Mouse (Mus musculus): ENCODE data around the gene Gpr108.
A peak's percentile ranks its signal among the peaks of the same experiment; 100 is the strongest.
"Not testable (repeated sequence)": the region's sequence is repeated elsewhere in the genome, so short reads cannot be mapped to it uniquely, and the experiment has no call there.

Gene Gpr108

GRCm38 (mm10) chr17:57248201-57248699 is at the start of gene Gpr108:
Gene Gpr108, minus strand, starts transcription at chr17:57248446.
- peak; percentile 81 to 90 for DNase-seq

- no peak for DNase-seq
Observed at GRCm38 (mm10) chr17:57297040-57297439, 48.8 kb upstream of the Gpr108 start.

DNA sequence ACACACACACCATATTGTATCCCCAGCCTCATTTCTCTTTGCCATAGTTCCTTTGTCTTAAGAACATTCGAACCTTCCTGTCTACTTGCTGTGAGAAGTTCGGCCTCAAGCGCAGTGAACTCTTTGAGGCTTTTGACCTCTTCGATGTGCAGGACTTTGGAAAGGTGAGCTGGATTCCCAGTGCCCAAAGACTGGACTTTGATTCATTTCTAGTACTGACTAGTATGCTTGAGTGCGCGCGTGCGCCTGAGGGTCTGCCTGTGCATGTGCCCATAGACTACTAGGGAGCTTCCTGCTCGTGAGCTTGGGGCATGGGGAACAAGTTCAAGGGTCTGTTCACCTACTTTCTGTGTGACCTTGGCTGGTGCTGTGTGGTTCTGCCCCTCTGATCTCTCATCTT is 47.7 kb upstream of the Gpr108 start:
- no peak for DNase-seq

DNA sequence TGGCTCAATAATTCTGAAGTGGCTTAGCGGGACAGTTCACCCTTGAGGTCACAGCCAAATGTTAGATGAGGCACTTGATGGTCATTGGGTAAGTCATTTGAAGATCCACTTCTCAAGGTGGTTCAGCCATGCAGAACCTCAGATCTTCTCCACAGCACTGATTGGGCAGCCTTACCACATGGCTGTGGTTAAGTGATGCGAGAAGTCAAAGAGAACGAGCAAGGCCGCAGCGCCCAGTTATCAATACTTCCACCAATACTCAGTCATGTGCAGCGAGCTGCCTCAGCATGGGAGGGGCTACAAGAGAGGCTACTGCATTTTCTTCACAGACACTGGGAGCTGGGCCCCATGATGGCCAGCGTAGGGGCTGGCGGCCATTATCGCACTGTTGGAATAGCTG is 44.7 kb upstream of the Gpr108 start:
- no peak for DNase-seq

DNA sequence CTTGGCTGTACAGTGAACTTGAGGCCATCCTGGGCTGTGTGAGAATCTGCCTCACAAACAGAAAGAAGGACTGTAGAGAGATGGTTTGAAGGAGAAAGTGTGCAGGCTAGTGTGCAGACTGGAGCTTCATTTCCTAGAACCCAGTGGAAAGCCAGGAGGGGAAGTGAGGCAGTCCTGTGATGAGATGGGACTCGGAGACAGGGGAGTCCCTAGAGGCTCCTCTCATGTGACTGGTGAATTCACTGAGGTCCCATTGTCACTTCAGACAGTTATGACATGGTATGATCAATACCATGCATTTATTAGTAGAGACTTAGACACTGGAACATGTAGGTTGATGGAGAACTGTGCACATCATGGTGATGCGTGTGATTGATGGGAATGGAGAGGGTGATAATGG is 44.1 kb upstream of the Gpr108 start:
- no peak for DNase-seq

DNA sequence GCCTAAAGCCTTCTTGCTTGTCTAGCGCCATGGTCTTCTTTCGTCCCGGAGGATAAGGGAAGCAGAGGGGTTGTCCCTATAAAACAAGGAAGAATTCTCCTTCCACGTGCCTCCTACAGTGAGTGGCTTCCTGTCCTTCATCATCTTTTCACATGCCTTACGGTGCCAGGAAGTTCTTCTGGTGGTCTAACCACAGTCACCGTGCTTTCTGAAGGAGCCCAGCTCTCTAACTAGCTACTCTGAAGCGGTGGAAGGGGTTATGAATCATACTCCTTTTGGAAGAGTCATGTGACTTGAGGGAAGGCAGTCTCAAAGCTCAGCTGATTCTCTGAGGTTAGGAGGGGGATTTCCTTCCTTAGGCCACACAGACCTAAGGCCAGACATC is 42.4 kb upstream of the Gpr108 start:
- no peak for DNase-seq

- DNase-seq: peak in 1 of 2 experiments; percentile 49
Observed at GRCm38 (mm10) chr17:57290001-57290670, 41.9 kb upstream of the Gpr108 start.

- DNase-seq: no peak
Observed at GRCm38 (mm10) chr17:57289252-57289651, 41.0 kb upstream of the Gpr108 start.

- DNase-seq: no peak
Observed at GRCm38 (mm10) chr17:57286718-57287355, 38.6 kb upstream of the Gpr108 start.

DNA sequence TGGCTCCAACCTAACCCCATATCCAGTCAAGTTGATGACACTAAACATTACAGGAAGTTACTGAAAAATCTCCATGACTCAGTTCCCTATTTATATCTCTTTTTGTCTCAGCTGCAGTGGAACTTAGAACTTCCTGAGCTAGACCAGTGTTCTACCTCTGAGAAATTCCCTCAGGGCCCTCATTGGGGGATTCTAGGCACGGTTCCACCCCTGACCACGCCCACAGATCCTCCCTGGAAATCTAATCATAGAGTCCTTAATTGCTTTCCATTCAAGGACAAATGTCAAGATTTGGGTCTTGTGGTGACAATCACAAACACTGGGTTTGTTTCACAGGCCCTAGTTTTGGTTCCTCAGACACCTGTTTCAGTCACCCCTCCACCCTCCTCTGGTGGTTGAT is 36.8 kb upstream of the Gpr108 start:
- no peak for DNase-seq

GRCm38 (mm10) chr17:57283906-57284305 is 35.7 kb upstream of the Gpr108 start:
- no peak for DNase-seq

DNA sequence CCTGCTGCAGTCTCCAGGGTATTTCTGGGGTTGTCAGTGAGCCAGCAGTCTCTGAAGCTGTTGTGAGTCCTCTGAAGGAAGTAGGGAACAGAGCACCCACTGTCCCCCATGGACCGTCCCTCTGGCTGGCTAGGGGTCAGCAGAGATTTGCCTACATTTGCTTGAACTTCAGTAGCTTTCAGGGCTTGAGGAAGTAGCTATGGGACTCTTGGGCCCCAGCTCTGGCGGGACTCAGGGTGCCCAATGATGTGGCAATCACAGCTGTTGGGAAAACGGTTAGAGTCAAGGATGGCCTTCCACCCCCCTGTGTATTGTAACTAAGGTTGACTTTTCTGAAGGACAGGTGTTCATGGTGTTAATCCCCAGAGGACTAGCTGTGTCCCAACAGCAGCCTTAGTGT is 32.2 kb upstream of the Gpr108 start:
- DNase-seq: no peak

DNA sequence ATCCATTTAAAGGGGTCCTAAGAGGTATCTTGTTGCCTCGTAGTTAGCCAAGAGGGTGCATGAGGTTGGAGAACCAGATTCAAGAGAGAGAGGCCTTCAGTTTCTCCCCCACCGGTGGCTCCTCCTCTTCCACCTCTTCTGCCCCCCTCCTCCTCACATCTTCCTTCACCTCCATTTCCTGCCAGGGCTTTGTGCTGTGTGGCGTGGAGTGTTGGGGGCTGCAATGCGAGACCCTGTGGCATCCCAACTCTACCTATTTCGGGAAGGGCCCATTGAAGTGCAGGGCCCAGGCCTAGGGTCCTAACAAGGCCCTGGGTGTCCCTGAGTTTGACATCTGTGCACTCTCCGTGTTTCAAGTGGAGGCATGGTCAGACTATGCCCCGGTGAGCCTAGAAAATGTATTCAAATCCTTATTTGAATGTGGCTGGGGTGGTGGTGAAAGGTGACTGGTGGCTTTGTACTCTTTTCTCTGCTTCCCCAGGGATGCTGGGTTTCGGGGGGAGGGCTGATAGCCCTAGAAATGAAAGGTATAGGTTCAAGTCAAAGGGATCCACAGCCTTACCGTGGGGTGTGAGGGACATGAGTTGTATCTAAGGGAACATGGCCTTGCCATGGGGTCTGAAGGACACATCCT is 31.5 kb upstream of the Gpr108 start:
- peak; percentile 57 to 74 for DNase-seq

DNA sequence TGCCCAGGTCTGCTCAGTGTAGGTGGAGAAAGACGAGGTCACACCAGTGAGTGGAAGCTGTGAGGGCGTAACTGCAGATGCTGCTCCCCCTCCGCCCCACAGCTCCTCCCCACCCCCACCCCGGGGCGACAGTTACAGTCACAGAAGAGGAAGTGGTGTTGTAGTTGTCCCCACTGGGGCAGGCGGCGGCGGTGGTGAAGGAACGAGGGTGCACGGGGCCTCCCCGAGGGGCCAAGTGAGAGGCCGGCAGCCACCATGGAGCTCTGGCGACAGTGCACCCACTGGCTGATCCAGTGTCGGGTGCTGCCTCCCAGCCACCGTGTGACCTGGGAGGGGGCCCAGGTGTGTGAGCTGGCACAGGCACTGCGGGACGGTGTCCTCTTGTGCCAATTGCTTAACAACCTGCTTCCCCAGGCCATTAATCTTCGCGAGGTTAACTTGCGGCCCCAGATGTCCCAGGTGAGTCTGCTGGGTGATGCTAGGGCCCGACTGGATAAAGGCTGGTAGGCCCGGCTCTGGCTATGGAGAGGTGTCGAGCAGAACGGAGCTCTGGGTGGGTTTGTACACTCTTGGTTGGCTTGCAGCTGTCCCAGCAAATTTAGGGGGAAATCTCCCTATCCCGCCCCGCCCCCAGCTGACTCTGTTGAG is 30.8 kb upstream of the Gpr108 start, which contains the start of gene Vav1:
Gene Vav1 (plus strand): TSS at position 158 of the 648 bp plus-strand sequence.
- peak; percentile 78 to 85 for DNase-seq

DNA sequence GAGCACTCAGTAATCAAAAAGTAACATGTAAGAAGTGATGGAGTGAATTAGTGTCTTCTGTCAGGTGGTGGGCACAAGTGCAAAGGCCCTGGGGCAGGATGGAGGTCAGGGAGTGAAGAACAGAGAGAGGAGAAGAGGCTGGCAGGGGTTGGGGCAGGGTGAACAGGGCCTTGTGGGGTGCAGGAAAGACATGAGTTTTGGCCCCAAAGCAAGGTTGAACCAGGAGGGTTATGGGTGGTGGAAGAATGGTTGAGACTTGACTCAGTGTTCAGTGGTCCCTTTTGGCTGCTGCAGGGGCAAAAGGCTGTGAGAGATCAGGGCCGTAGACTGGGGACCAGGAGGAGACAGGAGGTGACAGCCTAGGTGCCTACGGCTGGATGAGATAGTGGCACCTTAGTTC is 30.3 kb upstream of the Gpr108 start:
- no peak for DNase-seq

GRCm38 (mm10) chr17:57277598-57278261 is 29.5 kb upstream of the Gpr108 start:
- DNase-seq: not testable (repeated sequence)

DNA sequence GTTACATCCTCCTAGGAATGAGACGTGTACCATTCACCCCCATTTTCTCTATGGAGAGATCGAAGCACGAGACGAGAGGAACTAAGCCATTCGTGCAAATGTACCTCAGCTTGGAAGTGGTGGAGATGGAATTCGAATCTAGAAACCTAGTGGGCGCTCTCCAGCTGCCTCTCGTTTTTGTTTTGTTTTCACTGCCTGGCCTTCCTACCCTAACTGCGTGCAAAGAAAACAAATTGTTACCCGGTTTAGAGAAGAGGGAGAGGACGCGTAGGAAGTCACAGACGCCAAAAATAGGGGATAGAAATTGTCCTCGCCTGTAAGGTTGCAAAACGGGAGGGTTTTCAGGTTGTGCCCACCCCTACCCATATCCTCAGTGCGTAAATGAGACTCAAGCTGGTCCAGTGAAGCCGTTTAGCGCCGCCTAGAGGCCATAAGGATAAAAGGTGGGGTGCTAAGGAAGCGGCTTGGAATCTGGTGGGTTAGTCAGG is 28.4 kb upstream of the Gpr108 start:
- peak; percentile 34 to 60 for DNase-seq

DNA sequence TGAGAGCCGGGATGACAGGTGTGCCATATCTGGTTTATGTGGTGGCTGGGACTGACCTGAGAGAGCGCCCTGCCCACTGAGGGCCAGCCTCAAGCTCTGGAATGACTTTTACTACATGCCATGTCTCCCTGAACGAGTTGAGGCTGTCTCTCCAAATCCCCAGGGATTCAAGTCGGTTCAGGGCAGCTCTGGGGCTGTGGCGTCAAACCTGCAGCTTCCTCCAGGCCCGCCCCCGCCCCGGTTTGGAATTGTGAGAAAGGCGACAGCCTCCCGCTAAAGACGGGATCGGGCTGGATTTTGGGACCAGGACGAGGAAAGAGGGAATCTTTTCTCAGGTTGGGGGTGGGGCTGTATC is 27.7 kb upstream of the Gpr108 start:
- DNase-seq: no peak

DNA sequence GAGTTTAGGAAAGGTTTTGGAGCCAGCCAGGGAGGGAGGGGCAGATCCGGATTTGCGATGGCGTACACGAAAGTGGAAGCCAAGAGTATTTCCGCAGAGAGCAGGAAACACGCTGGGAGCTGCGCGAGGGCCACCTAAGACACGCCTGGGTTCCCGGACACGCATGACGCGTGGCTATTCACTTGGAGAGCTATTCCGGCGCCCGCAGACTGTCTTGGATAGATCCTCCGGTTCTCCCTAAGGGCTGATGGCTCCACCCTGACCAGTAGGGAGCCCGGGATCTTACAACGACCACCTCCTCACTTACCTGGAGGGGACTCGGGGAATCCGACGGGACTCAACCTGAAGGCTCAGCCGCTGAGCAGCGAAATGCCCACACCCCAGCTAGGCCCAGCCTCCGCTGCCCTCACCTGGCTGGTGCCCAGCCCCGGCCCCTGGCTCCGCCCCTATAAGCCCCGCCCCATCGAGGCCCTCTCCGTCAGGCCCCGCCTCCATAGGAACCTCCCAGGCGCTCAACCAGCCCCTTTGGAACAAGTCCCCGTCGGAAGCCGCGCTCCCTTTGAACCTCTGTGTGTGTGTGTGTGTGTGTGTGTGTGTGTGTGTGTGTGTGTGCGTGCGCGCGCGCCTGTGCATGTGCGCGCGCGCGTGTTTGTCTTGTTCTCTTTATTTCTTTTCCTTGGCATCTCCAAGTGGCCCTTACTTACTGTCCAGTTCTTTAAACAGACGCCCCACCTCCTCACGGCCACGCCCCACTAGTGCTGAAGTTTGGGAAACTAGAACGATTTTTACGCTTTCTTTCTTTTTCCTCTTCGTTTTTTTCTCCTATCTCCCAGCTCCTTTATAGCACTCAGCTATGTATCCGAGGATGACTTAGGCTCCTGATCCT is 27.1 kb upstream of the Gpr108 start:
- peak; percentile 79 to 84 for DNase-seq

DNA sequence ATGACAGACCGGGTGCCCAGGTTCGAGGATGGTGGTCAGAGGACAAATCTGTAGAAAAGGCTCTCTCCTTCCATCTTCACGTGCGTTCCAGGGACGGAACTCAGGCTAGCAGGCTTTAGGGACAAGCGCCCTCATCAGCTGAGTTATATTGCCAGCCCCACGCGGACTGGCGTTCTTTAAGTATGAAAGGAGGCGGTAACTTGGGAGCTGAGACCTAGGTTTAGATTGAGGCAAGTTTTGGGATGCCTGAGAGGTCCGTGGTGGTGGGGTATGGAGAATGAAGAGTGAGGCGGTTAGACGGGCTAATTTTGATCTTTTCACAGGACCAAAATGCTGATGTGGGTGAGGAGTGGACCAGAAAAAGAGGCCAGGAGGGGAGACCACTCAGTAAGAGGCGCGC is 26.4 kb upstream of the Gpr108 start:
- no peak for DNase-seq

DNA sequence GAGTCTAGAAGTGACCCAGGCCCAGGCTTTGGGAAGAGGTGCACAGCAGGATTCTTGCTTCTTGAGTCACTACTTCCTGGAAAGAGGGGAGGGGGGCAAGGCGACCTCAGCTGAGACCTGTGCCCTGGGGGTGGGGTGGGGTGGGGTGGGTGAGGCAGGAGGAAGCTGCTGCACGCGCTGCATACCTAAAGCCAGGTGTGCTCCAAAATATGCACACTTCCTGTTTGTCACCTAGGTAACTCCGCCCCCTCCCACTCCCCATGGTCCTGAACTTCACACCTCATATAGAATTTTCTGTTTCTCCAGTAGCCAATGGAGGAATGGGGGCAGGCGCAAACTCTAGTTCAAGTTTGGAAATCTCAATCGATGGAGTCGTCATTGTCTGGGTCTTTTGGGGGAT is 25.6 kb upstream of the Gpr108 start:
- no peak for DNase-seq

- no peak for DNase-seq
Observed at GRCm38 (mm10) chr17:57271301-57271700, 23.1 kb upstream of the Gpr108 start.

All from thymus, adult 18-20 months (tissue).